Mouse (Mus musculus) retina, postnatal 7 days (tissue): ENCODE measurements around the gene Selplg.
A peak's percentile ranks its signal among the peaks of the same experiment; 100 is the strongest.
"Not testable (repeated sequence)": the region's sequence is repeated elsewhere in the genome, so short reads cannot be mapped to it uniquely, and the experiment has no call there.

Experiments used
- DNase-seq: peaks from one replicate; pipeline ENCODE4 v3.0.0-alpha.2; 2012; ENCODE audit warnings: low read depth, low spot score

The Selplg gene

DNA sequence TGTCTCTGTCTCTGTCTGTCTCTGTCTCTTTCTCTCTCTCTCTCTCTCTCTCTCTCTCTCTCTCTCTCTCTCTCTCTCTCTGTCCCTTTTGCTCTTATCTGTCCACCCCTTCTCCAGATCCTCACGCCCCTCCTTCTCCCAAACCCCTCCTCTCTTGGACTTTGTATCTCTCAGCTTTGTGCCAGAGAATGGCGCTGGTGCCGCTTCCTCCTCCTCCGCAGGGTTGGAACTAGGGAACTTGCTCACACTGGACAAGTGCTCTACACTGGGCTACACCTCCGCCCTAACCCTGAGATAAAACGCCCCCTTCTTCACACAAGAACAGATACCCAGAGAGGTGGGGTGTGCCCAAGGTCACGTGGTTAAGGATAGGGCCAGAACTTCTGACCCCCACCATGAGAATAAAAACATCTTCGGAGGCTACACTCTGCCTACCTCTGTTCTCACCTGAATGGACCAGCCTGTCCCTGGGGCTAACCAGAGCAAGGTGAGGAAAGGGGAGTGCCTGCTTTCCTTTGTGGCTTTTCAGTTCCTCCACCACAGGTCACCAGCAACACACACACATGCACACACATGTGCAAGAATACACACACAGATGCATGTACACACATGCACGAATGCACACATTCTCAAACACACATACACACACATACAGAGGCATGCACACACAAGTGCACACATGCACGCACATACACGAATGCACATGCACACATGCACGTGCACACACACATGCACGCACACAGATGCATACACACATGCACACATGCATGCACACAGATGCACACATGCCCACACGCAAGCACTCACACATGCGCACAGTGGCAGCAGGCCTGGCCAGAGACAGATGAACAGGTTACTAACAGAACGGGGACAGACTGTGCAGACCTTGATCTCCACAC lies 41.0 kb downstream of the Selplg start:
- DNase-seq, result no peak

DNA sequence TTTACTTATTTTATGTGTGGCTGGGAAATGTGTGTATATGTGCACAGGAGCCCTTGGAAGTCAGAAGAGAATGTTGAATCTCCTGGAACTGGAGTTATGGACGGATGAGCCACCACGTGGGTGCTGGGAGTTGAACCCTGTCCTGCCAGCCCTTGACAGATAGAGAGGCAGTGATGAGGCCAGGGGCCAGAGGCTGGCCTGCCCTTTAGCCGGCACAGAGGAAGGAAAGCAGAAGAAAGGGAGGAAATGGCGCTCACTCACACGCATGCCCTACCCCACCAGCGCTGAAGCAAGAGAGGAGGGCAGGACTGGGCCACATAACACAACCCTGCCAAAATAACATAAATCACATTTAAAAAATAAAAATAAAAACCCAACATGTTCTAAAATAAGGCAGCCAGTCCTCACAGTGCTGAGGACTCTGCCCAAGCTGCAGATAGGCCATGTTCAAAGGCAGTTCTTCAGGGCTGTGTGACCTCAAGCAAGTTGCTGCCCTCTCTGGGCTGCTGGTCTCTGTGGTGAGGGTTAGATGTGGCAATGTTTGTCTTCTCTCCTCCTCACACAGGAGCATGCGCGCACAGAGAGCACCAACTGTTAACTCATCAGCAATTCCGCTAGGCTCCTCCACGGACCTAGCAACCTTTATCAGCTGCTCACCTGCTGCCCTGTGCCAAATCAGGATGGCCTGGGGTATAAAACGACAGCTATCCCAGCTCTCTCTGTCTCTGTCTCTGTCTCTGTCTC lies 41.8 kb downstream of the Selplg start:
- no peak for DNase-seq

DNA sequence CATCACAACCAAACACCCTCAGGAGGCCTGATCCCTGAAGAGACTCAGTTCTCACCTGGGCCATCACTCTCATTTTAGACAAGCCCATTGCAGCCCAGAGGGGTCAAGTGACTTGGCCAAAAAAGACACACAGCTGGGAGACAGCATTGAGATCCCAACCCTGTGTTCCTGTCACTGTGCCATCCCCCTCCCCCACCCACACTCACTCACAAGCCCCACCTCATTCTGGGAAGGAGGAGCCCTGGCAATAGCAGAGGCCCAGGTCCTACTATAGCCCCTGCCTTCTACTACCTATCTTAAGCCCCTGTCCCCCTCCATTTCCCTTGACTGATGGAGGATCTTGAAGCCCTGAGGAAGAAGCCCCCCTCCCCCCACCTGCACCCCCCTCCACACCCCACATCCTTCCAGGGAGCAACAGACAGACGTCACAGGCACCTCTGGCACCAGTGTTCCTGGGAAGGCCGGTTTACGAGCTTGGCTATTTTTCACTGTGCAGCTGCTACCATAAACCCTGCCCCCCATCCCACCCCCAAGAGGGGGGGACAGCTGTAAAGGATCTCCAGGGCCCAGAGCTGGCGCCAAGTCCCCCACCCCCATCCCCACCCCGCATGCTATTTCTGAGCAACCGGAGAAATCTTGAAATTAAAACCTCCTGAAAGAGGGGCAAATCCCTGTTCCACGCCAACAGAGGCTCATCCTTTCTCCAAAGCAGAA lies 43.2 kb downstream of the Selplg start:
- no peak for DNase-seq

DNA sequence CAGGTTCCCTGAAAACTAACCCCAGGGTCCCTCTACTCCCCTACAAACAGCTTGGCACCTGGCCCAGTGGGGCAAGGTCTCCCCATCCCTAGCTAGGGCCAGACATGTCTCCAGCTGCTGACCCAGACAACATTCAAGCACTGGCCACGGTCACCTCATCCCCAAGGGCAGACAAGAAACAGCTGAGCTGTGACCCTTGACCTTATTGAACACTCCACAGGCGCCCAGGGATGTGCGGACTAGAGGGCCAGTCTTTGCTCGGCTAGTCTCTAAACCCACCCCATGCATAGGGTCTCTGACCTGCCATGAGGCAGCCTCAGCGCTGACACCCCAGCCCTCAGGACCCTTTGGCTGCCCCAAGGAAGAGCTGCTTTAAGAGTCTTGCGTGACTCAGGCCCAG lies 43.8 kb downstream of the Selplg start:
- no peak for DNase-seq

DNA sequence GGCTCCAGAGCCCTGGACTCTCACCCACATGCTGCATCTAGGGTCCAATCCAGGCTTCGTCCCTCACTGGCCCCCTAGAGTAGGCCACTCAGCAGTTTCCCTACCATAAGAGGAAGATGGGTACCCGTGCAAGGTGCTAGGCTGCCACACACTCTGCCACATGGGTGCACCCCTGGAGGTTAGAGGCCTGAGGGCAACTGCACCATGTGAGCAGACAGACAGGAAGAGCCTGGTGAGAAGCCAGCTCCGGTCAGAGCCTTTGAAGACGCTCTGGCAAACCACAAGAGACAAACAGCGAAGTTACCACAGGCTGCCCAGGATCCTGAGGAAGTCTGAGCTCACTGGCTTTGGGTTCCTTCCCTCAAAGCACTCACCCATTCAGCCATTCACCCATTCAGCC lies 45.5 kb downstream of the Selplg start:
- no peak for DNase-seq

- DNase-seq, result not testable (repeated sequence)
These were observed 48.3 kb downstream of the Selplg start for GRCm38 (mm10) chr5:113784104-113784503.

GRCm38 (mm10) chr5:113783581-113784001 lies 48.9 kb downstream of the Selplg start:
- DNase-seq, result no peak

- DNase-seq, result no peak
These were observed 49.8 kb downstream of the Selplg start for GRCm38 (mm10) chr5:113782624-113783023.

DNA sequence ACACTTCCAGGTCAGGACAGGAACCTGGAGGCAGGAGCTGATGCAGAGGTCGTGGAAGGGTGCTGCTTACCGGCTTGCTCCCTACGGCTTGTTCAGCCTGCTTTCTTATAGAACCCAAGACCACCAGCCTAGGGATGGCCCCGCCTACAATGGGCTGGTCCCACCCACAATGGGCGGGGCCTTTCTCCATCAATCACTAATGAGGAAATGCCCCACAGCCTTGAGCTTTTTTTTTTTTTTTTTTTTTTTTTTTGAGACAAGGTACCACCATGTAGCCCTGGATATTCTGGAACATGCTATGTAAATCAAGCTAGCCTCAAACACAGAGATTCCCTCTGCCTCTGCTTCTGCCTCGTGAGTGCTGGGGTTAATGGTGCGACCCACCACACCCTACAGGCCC lies 50.6 kb downstream of the Selplg start:
- DNase-seq, result no peak

GRCm38 (mm10) chr5:113781254-113781653 lies 51.2 kb downstream of the Selplg start:
- no peak for DNase-seq

DNA sequence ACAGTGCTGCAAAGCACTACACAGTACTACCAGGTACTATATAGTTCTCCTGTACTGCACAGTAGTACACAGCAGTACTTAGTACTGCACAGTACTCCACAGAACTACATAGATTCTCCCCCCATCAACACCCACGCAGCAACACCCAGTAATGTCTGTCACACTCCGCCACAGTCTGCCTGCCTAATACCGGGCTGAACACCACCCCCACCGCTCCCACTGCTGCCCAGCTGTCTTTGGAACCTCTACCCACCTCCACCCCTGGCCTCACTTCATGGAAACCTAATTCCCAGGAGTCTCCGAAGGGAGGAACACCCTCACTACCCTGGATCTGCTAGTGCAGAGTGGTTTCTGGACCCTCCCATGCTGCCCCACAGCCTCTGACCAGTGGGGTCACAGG lies 51.7 kb downstream of the Selplg start:
- DNase-seq, result no peak

DNA sequence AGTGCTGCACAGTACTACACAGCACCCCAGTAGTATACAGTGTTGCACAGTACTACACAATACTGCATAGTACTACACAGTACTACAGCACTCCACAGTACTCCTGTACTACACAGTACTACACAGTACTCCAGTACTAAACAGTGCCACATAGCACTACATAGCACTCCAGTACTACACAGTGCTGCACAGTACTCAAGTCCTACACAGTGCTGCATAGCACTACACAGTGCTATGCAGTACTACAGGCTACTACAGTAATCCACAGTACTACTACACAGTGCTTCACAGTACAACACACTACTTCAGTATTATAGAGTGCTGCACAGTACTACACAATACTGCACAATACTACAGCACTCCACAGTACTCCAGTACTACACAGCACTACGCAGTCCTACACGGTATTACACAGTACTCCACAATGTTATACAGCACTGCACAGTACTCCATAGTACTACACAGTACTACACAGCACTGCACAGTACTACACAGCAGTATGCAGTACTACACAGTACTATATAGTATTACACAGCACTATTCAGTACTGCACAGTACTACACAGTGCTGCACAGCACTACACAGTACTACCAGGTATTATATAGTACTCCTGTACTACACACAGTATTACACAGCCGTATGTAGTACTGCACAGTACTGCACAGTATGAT lies 52.2 kb downstream of the Selplg start:
- no peak for DNase-seq

GRCm38 (mm10) chr5:113779569-113779968 lies 52.9 kb downstream of the Selplg start:
- no peak for DNase-seq

- not testable (repeated sequence) for DNase-seq
These were observed 54.7 kb downstream of the Selplg start for GRCm38 (mm10) chr5:113777728-113778127.

DNA sequence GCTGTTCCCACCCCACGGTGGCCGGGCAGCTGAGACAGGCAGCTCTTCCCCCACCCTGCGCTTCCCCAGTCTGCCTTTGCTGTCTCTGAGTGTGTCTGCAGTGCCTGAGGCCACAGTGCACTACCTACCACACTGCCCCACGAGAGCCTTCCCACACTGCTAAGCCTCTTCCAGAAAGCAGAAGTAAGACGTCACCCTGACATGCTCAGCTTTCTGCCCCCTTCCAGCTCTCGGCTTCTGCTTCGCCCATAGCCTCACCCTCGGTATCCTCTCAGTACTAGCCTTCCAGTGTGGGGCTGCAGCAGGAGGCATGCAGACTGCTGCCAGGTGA lies 55.6 kb downstream of the Selplg start:
- DNase-seq, result no peak

DNA sequence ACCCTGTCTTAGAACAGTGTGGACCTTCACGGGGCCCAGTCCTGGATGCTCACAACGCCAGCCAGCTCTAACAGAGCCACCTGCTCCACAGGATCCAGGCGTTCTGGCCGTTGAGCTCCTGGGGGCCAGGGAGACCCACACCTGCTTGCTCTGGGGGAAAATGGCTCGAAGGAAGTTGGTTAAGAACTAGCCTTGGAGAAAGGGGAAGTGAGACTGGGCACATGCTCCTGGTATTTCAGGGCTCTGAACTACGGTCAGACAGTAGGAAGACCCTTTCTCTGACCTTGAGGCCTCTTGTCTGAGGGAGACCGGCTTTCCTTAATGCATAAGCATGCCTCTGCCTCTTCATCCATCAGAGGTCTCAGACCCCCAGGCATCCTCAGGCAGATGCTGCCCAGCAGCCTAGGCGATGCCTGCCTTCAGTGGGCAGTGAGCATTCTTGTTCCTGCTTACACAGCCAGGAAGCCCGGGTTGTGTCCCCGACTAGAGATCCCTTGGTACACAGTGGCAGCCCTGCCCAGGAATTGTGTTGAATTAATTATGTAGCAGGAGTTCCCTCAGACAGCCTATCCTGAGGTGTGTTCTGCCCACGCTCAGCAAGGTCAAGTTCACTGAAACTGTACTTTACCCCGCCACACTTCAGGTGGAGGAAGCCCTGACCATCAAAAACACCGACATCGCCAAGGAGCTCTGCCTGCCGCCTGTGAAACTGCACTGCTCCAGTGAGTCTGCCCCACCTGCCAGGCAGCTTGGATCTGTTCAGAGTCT lies 56.1 kb downstream of the Selplg start:
- DNase-seq, result no peak

- DNase-seq, result no peak
These were observed 56.9 kb downstream of the Selplg start for GRCm38 (mm10) chr5:113775585-113775984.

- peak; percentile 48 for DNase-seq
These were observed 58.8 kb downstream of the Selplg start for GRCm38 (mm10) chr5:113773664-113774063.

GRCm38 (mm10) chr5:113772905-113773519 lies 59.4 kb downstream of the Selplg start:
- DNase-seq, result peak; percentile 8

GRCm38 (mm10) chr5:113772450-113772895 lies 60.0 kb downstream of the Selplg start, which contains the start of the genes Sart3 and Iscu:
Sart3 (minus strand) TSS chr5:113772510.
Iscu (plus strand) TSS chr5:113772748.
- peak; percentile 92 for DNase-seq
